Mouse (Mus musculus): ENCODE measurements around the gene Rnase12. TPM values are rescaled to one million over a fixed set of nuclear protein-coding genes. Genes with fewer than 3 reads are reported as not detected.
A peak's percentile ranks its signal among the peaks of the same experiment; 100 is the strongest.
"Not testable (repeated sequence)": the region's sequence is repeated elsewhere in the genome, so short reads cannot be mapped to it uniquely, and the experiment has no call there.

Rnase12 gene
- total RNA-seq, 2 experiments from 2014 or later = not detected

- DNase-seq = no peak
- intact Hi-C loops (cut with DNase I) = loop anchor here (2.0 to 5.0 kb wide), 2 partner anchors 35 to 70 kb away; no protein-coding TSS in a partner anchor
Observed at GRCm38 (mm10) chr14:51027387-51028155, 29.9 kb downstream of the Rnase12 start.

GRCm38 (mm10) chr14:51026391-51027133 lies 30.9 kb downstream of the Rnase12 start:
- intact Hi-C loops (cut with DNase I) = loop anchor here (2.0 to 5.0 kb wide), 2 partner anchors 36 to 71 kb away; no protein-coding TSS in a partner anchor
- DNase-seq = peak in 1 of 2 experiments; percentile 29

- intact Hi-C loops (cut with DNase I) = loop anchor here (5.0 kb wide), 1 partner anchor 72 kb away; no protein-coding TSS in a partner anchor
- no peak for DNase-seq
Observed at GRCm38 (mm10) chr14:51024820-51025219, 32.6 kb downstream of the Rnase12 start.

GRCm38 (mm10) chr14:51023457-51023856 lies 34.0 kb downstream of the Rnase12 start:
- no peak for DNase-seq
- intact Hi-C loops (cut with DNase I) = no loop called here

- peak in 1 of 2 experiments; percentile 34 for DNase-seq
- intact Hi-C loops (cut with DNase I) = no loop called here
Observed at GRCm38 (mm10) chr14:51017256-51017655, 40.2 kb downstream of the Rnase12 start.

GRCm38 (mm10) chr14:51015780-51016179 lies 41.7 kb downstream of the Rnase12 start:
- intact Hi-C loops (cut with DNase I) = no loop called here

GRCm38 (mm10) chr14:51014724-51015123 lies 42.7 kb downstream of the Rnase12 start:
- DNase-seq; intact Hi-C loops (cut with DNase I): not testable (repeated sequence)

More at GRCm38 (mm10) chr14:51015780-51016179, 41.7 kb downstream of the Rnase12 start:
- DNase-seq = no peak

- intact Hi-C loops (cut with DNase I) = no loop called here
- DNase-seq = no peak
Observed at GRCm38 (mm10) chr14:51009572-51009971, 47.9 kb downstream of the Rnase12 start.

GRCm38 (mm10) chr14:51008781-51009180 lies 48.7 kb downstream of the Rnase12 start:
- no peak for DNase-seq
- intact Hi-C loops (cut with DNase I) = no loop called here

- peak; percentile 58 to 60 for DNase-seq
- intact Hi-C loops (cut with DNase I) = no loop called here
Observed at GRCm38 (mm10) chr14:51007914-51008713, 49.3 kb downstream of the Rnase12 start.

- no peak for DNase-seq
- intact Hi-C loops (cut with DNase I) = no loop called here
Observed at GRCm38 (mm10) chr14:51007152-51007801, 50.2 kb downstream of the Rnase12 start, which contains the start of gene Rnase10. Gene Rnase10 (plus strand): TSS chr14:51007751.

Other genes with a start within 250 kb of the Rnase12 start
- gene Ccnb1ip1, start 249.9 kb downstream of the Rnase12 start, total RNA-seq (2021) = under 1 TPM in 1 of 2 experiments, not detected in 1; 0.86 TPM
- gene Parp2, start 249.8 kb downstream of the Rnase12 start, total RNA-seq (2021) = 10 to 100 TPM in 1 of 2 experiments, 1 to 10 TPM in 1; 8.0 to 10.2 TPM
- 1 to 10 TPM; 6.6 to 8.8 TPM for gene Tep1, start 187.1 kb downstream of the Rnase12 start, total RNA-seq (2021)
- 100 to 1,000 TPM; 100 to 136 TPM for gene Klhl33, start 160.2 kb downstream of the Rnase12 start, total RNA-seq (2021)
- gene Osgep, start 132.8 kb downstream of the Rnase12 start, total RNA-seq (2021) = 10 to 100 TPM; 38.3 to 46.7 TPM
- gene Apex1, start 132.7 kb downstream of the Rnase12 start, total RNA-seq (2021) = 10 to 100 TPM; 26.9 to 28.6 TPM
- 10 to 100 TPM; 12.4 to 15.4 TPM for gene Pip4p1, start 126.8 kb downstream of the Rnase12 start, total RNA-seq (2021)
- gene Pnp, start 126.6 kb downstream of the Rnase12 start, total RNA-seq (2021) = 1 to 10 TPM; 3.9 to 4.3 TPM
- 1 to 10 TPM; 2.4 to 5.2 TPM for gene Gm49342, start 113.1 kb downstream of the Rnase12 start, total RNA-seq (2021)
- gene Pnp2, start 101.7 kb downstream of the Rnase12 start, total RNA-seq (2021) = under 1 TPM in 1 of 2 experiments, not detected in 1; 0.41 TPM
- gene Rnase10, start 49.9 kb downstream of the Rnase12 start, total RNA-seq (2021) = not detected
- gene Rnase9, start 15.8 kb downstream of the Rnase12 start, total RNA-seq (2021) = not detected
- gene Rnase11, start 7.5 kb downstream of the Rnase12 start, total RNA-seq (2021) = not detected
- gene Olfr750, start 16.8 kb upstream of the Rnase12 start, total RNA-seq (2021) = not detected
- gene Rnase4, start 33.4 kb upstream of the Rnase12 start, total RNA-seq (2021) = 10 to 100 TPM; 30.2 to 30.3 TPM
- gene Ang, start 33.5 kb upstream of the Rnase12 start, total RNA-seq (2021) = 1 to 10 TPM; 3.1 TPM
- gene Eddm3b, start 56.8 kb upstream of the Rnase12 start, total RNA-seq (2021) = not detected
- under 1 TPM in 1 of 2 experiments, not detected in 1; 0.22 TPM for gene Rnase6, start 66.2 kb upstream of the Rnase12 start, total RNA-seq (2021)
- not detected for gene Rnase1, start 89.1 kb upstream of the Rnase12 start, total RNA-seq (2021)
- gene Rnase2b, start 104.6 kb upstream of the Rnase12 start, total RNA-seq (2021) = not detected
- gene Ang2, start 141.5 kb upstream of the Rnase12 start, total RNA-seq (2021) = not detected
- gene Ear14, start 145.7 kb upstream of the Rnase12 start, total RNA-seq (2021) = not detected
- gene Rnase2a, start 198.5 kb upstream of the Rnase12 start, total RNA-seq (2021) = 1 to 10 TPM in 1 of 2 experiments, under 1 TPM in 1; 0.94 to 1.7 TPM